Mouse (Mus musculus): ENCODE results near the gene Tmem145.
A peak's percentile ranks its signal among the peaks of the same experiment; 100 is the strongest.

The Tmem145 gene

DNA sequence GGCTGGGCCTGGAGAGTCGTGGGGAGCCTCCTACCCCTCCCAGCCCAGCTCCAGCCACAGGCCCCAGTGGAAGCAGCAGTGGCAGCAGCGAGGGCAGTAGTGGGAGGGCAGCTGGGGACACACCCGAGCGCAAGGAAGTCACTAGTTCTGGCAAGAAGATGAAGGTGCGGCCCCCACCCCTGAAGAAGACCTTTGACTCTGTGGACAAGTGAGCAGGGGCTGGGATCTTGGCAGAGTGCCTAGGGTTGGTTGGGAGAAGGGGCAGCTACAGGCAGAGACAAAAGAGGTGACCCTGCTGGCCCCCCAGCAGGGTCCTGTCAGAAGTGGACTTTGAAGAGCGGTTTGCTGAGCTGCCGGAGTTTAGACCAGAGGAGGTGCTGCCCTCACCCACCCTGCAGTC is 13.8 kb upstream of the Tmem145 start:
- DNase-seq (ENCODE audit: low spot score) = peak; percentile 59

DNA sequence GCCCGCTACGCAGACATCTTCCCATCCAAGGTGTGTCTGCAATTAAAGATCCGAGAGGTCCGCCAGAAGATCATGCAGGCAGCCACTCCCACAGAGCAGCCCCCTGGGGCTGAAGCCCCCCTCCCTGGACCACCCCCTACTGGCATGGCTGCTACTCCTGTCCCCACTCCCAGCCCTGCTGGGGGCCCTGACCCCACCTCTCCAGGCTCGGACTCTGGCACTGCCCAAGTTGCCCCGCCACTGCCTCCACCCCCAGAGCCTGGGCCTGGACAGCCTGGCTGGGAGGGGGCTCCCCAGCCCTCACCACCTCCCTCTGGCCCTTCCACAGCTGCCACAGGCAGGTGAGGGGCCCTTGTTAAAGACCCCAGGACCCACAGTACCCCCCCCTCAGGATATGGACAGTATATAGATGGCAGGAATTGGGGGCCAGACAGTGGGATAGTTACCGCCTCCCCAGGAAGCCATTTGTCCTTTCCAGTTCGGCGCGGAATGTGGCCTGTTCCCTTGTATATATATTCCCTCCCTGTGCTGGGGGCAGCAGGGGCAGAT is 12.6 kb upstream of the Tmem145 start:
- DNase-seq (ENCODE audit: low spot score) = peak; percentile 51

DNA sequence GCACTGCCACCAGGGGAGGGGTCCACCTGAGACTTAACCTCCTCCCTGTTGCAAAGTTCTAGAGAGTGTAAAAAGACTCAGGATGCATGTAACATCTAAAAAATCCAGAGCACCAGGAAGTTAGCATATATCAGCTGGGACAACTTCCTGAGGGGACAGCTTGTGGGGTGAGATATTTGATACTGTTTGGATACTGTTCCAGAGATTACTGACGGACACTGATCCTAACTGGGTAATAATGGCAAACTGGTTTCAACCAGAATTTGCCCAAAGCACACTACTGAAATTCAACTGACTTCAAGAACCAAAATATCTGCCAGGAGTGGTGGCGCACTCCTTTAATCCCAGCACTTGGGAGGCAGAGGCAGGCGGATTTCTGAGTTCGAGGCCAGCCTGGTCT is 11.4 kb upstream of the Tmem145 start:
- DNase-seq (ENCODE audit: low spot score) = no peak

DNA sequence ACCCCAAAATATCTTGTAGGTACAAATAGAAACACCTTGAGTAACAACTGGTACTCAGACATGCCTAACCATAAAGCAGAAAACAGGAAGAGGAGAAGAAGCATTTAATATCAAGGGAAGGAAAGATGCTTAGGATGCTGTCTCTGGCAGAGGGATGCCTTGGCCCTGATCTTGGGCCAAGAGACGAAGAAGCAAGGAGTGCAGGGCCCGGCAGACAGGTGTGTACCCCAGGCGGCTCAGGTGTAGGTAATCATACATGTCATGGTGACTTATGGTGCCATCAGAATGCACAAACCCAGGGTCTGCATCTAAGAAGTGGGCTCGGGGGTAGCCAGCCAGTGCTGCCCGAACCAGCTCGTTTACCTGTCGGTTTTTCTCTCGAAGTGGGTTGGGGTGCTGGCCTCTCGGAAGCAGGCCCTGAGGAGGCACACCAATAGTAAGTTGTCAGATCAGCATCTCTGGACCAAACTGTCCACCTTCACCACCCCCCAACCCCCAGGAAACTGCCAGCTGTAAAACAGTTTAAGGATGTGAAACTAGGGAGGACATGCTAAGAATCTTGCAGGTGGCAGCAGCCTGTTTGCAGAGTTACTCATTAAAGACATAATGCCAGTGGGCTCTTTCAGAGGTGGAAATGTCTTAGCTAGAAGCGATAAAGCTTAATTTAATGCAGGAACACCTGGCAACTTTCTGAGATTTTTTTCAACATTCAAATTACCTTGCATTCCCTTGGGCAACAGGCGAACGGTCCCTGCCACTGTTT is 10.8 kb upstream of the Tmem145 start:
- peak; percentile 40 for DNase-seq (ENCODE audit: low spot score)

DNA sequence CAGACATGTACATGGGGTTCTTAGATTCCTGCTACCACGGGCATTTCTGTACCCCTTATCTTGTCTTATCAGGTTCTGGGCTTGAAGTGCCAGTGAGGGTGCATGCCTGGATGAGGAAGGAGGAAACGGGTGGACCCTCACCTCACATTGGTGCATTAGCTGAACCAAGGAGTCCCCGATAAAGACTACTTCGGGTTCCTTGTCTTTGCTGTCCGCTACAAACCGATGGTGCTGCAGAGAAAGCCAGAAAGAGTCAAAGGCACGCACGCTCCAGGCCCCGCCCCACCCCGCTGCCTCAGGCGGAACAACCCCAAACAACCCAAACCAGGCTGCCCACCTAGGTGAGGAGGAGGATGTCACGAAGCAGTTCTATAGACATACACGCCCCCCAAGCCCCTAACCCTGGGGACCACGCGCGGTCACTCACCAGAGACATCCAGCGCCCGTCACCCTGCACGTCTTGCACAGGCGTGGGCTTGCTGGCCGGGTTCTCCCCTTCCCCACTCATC is 8.9 kb upstream of the Tmem145 start:
- peak; percentile 73 for DNase-seq (ENCODE audit: low spot score)

DNA sequence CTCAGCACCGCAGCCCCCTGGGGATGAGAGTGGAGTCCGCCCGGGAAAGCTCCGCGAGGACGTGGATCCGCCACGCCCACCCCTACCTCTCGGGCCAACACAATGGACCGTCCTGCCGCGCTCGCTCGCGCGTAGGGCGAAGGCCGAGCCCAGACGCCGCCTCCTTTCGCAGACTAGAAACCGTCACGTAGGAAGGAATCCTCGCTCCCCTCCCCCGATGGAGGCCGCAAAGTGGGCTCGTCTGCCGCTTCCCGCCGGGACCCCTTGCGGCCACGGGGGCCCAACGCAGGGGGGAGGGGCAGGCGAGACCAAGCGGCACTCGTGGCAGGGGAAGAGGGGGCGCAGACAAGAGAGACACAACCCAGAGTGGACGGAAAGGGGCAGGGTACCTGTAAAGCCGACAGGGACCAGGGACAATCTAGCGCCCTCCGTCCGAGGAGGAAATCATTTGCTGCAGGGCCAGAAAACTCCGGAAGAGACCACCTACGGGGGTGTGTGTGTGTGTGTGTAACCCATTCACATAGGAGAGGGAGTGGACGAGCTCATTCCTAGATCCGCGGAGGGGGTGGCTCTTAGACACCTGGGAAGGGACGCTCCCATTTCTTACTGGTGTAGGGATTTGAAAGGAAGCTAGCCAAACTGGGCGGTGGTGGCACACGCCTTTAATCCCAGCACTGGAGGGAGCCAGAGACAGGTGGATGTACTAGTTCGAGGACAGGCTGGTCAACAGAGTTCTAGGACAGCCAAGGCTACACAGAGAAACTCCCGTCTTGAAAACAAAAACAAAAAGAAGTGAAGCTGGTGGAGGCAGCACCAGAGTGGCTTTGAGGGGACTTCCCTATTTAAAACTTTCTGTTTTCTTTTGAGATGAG is 8.2 kb upstream of the Tmem145 start, which contains the start of gene Pafah1b3:
TSS of gene Pafah1b3 (minus strand) at position 533 of the 872 bp plus-strand sequence.
- peak; percentile 90 for DNase-seq (ENCODE audit: low spot score)

DNA sequence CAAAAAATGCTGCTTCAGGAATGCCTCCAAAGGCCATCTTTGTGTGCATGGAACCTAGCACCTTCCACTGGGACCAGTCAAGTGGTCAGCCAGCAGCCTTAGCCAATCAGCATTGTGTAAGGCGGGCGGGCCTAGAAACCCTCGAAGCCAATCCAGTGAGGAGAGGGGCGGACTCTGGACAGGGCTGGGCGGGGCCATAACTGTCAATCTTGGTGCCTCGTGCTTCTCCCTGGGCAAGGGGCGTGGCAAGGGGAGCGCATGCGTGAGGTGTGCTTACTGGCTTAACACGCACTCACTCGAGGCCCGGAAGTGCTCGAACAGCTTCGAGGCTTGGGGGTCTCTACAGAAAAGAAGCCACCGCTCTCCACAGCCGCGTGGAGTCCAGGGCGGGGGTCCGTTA is 4.8 kb upstream of the Tmem145 start, which contains the start of gene Prr19:
TSS of gene Prr19 (plus strand) at position 349 of the 400 bp plus-strand sequence.
- DNase-seq (ENCODE audit: low spot score) = peak; percentile 78

DNA sequence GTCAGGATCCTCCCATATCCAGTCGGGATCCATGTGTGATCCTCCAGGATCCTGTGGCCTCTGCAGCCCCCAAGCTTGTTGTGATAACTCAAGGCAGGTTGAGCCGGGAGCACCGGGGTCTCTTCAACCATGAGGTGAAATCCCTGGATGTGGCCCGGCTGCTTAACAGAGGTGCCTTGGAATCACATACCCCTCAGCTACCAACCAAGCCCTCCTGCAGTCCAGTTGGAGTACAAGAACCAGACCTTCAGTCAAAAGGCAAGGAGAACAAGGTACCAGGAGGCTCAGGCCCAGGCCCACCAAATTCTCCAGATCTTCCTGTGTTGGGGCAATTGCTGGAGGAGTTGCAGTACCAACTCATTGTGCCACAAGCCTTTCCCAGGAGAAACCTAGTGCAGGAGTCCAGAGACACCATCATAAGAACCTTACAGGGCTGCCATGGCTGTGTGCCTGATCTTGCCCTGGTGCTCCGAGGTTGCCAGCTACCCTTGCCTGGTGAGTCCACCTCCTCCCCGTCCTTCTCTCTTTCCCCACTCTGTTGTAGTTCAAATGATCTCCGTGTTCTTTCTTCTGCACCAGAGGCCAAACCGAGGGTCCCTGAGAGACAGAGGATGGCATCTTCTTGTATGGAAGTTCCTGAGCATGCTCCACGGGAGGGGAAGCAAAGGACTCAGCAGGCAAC is 2.8 kb upstream of the Tmem145 start:
- DNase-seq (ENCODE audit: low spot score) = no peak

DNA sequence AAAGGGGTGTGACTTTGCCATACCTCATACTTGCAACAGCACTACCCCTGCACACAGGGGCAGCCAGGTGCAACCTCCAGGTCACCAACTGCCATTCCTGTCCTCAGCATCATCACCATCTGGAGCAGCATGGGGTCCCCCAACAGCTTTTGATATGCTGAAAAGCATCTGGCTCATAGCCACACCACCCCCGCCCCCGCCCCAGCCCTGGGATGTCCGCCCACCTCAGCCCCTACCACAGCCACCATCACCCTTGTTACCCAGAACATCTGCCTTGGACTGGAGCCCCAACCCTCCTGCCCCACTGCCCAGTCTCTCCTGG is 2.3 kb upstream of the Tmem145 start:
- DNase-seq (ENCODE audit: low spot score) = no peak

DNA sequence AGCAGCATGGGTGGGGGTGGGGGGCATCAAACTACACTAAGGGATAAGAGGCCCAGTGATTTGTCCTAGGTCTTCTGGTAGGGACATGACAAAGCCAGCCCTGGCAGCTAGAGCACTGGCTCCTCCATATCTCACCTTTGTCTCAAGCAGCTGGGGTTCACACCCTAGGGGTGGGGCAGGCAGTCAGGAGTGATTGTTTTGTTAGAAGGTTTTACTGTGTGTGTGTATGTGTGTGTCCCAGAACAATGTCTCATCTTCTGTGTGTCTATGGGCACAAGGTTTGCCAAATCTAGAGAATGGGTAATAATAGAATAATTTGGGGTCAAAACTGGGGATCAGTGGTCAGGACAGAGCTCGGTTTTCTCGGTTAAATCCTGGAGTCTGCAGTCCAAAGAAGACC is 425 bp upstream of the Tmem145 start:
- no peak for DNase-seq (ENCODE audit: low spot score)

DNA sequence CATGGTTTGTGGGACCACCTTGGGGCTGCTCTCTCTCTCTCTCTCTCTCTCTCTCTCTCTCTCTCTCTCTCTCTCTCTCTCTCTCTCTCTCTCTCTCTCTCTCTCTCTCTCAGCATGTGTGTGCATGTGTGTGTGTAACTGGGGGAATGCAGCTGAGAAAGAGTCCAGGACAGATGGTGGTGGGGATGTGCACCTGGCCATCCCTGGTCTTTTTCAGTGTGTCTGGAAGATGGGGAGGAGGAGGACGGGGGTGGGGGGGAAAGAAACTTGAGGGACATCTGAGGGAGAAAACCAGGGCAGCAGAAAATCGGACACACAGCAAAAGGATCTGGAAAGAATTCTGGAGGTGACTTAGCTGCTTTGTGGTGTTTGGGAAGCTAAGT is 699 bp downstream of the Tmem145 start:
- DNase-seq (ENCODE audit: low spot score) = no peak

DNA sequence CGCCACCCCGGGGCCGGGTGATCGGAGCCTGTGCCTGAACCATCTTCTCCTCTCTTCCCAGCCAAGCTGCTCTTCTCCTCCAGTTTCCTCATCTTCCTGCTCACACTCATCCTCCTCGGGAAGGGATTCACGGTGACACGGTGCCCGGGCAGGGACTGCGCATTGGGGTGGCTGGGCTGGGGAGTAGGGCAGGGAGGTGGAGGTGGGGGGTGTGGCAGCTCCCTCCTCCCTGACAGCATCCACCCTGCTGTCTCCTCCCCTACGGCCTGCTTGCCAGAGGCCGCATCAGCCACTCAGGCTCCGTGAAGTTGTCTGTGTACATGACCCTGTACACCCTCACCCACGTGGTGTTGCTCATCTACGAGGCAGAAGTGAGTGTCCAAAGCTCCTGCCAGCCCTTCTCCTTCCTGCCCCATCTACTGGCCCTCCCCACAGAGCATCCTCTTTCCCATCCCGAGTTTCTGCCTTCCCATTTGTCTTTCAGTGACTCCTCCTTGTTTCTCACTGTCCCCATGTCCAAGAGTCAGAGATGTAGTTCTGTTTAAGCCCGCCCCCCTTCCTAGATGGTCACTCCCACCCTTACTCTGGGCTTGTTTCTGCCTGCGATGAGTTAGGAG is 2.9 kb downstream of the Tmem145 start:
- DNase-seq (ENCODE audit: low spot score) = no peak

DNA sequence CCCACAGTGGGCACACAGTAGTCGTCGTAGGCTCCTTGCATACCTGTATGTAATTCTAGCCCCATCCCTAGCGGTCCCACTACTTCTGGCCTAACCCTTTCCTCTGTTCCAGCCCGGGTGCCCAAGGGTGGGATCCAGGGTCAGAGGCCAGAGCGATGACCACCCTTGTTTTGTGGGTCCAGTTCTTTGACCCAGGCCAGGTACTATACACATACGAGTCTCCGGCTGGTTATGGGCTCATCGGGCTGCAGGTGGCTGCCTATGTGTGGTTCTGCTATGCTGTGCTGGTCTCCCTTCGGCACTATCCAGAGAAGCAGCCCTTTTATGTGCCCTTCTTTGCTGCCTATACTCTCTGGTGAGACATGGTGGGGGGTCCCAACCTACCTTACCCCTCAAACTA is 3.5 kb downstream of the Tmem145 start:
- no peak for DNase-seq (ENCODE audit: low spot score)

DNA sequence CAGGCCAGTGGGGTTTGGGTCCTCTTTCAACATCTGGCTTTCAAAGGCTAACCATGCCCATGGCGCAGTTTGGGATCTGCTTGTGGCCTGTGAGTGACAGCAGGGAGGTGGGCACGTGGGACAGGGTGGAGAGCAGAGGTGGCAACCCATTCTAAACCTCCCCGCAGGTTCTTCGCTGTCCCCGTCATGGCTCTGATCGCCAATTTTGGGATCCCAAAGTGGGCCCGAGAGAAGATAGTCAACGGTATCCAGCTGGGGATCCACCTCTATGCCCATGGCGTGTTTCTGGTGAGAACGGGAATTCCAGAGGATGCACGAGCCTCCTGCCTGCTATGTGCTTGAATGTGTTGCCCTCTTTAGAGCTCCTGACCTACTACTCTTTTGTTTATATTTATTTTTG is 5.3 kb downstream of the Tmem145 start:
- DNase-seq (ENCODE audit: low spot score) = no peak

DNA sequence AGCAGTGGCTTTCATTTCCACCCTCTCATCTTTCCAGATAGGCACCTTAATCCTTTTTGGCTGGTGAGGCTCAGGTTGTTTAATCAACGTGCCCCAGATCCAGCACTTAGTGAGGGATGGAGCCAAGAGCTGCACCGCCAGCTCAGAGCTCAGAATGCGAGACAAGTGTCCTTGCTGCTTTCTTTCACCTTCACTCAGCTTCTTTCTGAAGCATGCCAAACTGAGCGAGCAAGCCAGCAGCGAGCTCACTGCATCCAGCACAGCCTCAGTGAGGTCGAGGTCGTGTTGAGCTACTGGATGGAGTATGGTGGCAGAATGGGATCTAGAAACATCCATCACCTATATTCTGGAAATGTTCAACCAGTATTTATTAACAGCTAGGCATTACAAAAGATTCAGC is 7.4 kb downstream of the Tmem145 start:
- DNase-seq (ENCODE audit: low spot score) = no peak

DNA sequence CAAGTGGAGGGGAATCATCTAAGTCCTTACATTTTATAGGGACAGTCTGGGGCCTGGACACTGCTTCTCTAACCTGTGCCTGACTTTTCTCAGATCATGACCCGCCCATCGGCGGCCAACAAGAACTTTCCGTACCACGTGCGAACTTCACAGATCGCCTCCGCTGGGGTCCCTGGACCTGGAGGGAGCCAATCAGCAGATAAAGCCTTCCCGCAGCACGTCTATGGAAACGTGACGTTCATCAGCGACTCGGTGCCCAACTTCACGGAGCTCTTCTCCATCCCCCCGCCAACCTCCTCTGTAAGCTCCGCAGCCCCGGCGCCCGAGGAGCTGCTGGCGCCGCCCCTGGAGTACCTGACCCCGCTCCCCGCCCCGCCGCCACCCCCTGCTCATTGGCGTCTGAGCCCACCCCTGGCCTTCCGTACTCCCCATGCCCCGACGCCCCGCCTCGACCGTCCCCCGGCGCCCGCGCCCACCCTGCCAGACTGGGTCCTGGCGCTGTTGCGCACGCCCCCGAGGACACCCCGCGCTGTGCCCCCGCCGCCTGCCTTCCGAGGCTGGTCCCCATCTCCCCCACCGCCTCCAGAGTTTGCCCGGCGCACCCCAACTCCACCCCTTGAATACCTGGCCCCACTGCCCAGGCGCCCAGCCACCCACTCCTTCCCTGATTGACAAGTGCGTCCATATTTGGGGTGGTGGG is 8.8 kb downstream of the Tmem145 start:
- DNase-seq (ENCODE audit: low spot score) = no peak

DNA sequence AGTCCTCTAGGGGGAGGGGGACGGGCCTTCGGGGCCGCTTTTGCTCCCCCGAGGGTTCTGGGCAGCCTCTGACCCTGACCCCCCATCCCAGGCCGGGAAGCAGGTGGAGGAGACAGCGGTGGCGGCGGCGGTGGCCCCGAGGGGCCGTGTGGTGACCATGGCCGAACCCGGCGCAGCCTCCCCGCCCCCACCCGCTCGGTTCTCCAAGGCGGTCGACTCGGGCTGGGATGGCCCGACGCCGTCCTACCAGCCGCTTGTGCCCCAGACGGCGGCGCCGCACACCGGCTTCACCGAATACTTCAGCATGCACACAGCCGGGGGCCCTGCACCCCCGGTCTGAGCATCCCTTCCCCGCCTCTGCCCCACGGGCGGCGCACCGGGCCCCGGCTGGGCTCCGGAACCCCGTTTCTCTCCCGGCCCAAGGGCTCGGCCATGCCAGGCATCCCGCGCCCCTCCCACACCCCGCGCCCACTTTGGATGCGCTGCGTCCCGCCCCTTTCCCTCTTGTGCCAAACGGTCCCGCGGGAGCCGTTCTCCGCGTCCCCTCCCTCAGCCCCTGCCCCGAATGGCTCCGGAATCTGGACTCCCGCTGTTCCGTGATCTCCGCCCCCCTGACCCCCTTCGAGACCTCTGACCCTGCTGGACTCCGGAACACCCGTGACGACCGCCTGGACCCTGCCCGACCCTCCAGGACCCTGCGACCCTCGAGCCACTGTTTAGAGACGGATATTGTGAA is 9.6 kb downstream of the Tmem145 start:
- peak; percentile 75 for DNase-seq (ENCODE audit: low spot score)

DNA sequence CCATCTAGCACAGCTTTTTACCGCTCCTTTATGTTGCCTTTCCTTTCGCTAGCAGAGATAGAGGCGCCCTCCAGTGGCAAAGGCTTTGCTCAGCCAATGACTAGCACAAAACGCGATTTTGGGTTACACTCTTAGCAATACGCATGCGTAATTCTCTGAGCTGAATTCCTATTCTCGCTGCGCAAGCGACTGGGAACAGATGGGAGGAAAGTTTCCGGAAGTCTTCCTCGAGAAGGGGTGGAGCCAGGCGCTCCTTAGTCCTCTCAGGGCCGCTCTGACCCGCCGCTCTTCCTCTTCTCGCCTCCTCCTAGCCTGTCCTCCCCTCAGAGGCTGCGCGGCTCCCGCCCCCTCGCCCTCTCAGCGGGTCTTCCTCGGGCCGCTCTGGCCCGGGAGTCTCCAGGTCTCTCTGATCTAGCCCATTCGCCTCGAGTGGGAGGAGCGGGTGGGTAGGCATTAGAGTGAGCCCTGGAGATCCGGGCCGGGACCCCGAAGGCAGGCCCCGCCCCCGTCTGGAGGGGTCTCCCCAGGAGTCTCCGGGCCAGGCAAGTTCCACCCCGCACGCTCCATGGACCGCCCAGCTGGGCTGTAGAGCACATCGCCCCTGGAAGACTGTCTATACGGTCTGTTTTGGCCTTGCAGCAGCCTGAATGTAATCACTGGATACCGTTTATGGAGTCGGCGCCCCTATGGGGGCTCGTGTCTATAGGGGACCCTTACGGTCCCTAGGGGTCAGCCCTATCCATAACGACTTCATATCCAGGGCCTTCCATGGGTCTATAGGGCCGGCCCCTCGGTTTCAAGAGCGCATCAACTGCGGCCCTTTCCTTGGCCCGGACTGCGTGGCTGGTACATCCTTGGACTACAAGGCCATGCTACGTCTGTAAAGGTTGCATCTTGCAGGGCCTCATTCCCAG is 10.9 kb downstream of the Tmem145 start, which contains the start of gene Megf8:
TSS of gene Megf8 (plus strand) at position 633 of the 914 bp plus-strand sequence.
- DNase-seq (ENCODE audit: low spot score) = peak; percentile 96

DNA sequence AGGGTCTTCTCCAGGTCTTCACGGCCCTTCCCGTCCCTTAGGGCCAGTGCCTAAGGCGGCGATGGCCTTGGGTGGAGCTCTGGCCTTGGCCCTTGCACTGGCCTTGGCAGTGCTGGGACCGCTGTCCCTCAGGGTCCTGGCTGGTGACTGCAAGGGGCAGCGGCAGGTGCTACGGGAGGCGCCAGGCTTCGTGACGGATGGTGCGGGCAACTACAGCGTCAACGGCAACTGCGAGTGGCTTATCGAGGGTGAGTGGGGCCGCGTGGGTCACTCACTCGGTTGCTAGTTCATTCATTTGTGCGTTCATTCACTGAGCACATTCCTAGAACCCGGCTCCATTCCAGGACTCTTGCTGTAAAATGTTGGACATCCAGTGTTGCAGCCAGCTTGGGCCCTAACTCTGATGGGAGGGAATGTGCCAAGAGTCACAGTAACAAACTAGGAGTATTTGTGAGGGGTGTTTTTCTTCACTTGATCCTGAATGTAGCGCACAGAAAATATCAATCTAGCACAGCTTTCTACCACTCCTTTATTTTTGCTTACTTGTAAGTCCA is 11.6 kb downstream of the Tmem145 start:
- DNase-seq (ENCODE audit: low spot score) = no peak
